Mouse (Mus musculus): ENCODE results near the gene Garnl3.

Garnl3 gene

DNA sequence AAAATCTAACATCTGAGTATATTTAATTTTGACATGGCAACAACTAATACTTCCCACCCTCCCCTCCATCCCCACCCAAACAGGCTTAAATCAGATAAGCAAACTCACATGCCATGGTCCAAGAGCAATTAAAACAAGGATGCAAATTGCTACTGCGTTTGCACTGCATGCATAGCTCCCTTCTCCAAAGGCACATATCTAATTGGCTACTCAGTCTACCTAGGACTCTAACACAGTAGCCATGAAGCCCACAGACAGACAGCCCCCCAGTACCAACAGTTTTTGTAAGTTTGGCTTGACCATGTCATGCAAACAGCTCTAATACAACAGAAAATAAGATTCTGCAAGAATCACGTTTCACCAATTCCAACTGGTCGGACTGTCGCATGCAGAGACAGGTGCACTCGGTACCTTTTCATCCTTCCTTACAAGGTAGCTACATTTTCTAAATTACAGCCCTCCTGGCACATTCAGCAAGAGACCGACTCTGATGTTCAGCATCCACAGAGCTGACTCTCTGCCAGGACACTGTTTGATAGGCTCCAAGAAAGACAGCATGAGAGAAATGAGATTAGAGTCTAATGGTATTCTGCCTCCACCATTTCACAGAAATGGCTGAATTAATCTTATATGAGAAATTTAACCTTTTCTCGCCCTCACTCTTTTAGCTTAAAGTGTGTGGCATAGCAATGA, 44.6 kb downstream of the Garnl3 start:
- DNase-seq: no peak

DNA sequence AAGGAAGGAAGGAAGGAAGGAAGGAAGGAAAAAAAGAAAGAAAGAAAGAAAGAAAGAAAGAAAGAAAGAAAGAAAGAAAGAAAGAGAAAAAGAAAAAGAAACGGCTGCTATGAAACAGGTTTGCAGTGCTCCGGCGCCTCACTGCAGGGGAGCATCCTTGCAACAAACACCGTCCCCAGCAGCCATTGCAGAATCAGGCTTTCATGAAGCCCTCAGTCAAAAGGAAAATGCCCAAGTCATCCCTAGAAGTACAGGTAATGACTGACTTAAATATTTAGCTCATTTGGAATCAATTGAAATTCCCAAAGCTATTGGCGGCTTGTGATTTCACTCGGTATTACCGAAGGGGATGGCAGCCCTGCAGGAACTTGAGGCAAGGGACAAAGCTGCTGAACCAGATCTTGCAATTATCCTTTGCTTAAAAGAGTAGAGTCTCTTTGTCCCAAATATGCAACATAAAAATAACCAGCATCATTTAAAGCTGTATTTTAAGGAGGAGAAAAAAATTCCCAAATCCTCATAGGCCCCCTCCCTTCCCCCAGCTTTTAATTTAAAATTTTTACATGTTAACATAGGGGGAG, 45.3 kb downstream of the Garnl3 start:
- no peak for DNase-seq

DNA sequence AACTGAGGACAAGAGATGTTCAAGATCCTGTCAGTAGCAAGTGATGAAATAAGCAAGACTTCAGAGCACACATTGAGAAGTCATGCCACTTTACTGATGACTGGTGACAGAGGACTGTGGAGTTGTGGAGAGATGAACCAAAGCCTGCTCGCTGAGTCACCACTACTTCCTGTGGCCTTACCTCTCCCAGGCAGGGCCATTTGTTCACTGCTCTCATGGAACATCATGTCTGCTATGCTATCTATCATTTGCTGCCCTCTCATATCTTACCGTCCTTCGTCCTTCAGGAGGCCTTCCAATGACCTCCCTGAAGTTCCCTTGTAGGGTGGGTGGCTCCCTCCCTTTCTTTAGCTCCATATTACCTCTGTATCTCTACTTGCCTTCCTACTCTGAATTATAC, 47.2 kb downstream of the Garnl3 start:
- no peak for DNase-seq

DNA sequence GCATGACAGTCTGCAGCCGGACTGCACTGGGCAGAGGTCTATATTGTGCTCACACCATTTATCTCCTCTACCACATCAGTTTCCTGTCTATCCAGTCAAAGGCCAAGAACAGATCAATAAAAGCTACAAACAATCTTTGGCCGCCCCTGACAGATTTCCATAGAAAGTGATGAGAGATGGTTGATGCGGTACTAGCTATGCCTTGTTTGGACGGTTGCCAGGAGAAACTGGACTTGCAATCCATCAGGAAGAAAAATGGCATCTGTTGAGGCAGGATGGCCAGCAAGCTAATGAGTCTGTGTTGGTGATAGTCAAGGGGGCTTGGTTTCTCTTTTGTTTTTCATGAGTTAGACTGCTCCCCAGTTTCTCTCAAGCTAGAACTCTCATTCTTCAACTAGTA, 51.3 kb downstream of the Garnl3 start:
- DNase-seq: no peak

- DNase-seq: peak; percentile 5 to 8
These were observed 54.2 kb downstream of the Garnl3 start for GRCm38 (mm10) chr2:33077252-33077651.

DNA sequence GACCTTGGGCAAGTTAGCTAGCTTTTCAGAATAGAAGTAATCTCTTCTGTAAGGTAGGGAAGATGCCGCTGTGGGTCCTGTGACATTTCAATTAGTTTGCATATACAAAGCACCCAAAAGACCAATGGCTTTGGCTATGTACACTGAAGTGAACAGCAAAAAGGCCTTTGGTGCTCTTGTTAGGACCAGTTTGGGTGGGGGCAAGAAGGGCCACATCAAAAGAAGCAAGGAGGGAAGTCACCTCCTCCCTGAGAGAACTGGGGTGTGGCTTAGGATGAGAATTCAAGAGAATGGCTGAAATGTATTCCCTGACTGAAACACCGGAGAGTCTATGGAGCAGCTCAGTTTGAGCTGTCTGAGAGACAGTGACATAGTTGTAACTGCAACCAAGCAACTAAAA, 56.5 kb downstream of the Garnl3 start:
- DNase-seq: no peak

DNA sequence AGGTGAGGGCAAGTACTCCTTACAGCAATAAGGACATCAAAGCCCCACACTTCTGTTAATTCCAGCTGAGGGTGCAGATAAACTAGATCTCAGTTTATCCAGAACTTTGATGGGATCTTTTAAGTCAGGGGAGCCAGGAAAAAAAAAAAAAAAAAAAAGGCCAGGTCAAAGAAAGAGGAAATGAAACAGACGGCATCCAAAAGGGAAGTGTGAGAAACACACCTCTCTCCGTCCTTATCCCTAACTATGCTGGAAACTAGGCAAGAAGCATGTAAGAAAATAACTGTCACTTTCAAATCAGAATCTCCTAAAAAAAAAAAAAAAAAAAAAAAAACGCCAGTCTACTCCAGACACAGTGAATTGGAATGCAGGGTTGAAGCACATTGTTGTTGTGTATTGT, 57.3 kb downstream of the Garnl3 start:
- DNase-seq: no peak

DNA sequence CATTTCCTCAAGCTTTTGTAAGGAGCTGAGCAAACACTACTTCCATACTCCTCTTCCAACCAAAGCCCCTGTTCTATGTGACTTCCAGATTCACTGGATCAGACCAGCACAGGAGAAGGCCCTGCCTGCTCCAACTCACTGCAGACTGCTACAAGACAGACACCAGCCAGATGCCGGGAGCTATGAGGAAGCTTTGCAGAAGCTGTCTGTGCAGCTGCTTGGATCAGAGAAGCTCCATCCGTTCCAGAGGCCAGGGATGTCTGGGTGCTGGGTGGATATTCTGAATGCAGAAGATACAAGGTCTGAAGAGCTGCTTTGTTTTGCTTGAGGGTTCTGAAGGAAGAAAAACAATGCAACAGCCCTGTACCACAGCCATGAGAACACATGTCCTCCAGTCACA, 59.1 kb downstream of the Garnl3 start:
- no peak for DNase-seq

DNA sequence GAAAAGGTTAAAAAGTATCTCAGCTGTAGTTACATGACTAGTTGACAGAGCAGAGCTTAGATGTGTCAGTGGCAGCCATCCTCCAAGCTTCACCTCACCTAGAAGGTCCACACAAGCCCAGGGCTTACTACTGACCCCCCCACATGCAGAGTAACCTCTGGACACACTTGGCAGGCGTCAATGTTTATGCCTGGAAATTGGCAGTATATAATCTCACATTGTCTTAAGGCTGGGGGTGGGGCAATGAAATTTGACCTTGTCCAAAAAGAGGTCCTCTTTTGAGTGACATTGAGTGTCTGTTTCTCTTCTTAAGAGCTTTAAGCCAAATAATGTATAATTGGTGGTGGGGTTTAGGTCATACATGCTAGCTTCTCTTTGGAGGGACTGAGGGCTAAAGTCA, 65.8 kb downstream of the Garnl3 start:
- DNase-seq: no peak

GRCm38 (mm10) chr2:33062744-33063143, 68.7 kb downstream of the Garnl3 start:
- DNase-seq: no peak

- no peak for DNase-seq
These were observed 72.5 kb downstream of the Garnl3 start for GRCm38 (mm10) chr2:33058926-33059325.

DNA sequence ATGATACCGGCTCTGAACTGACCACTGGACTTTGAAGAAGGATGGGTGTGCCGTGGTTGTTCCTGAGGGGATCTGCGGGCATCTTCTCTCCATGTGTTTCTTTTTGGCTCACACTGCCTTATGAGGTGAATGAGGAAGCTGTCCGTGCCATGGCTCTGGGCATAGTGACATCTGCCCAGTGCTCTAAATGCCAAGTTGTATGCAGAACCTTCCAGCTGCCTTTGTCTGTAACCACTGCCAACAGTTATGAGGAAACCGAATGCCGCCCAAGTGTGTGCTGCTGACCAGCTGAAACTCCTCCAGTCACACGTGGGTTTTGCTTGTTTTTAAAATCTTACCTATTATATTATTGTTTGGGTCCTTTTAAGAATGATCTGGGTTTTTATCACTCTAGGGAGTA, 73.9 kb downstream of the Garnl3 start:
- no peak for DNase-seq

- no peak for DNase-seq
These were observed 77.5 kb downstream of the Garnl3 start for GRCm38 (mm10) chr2:33053966-33054365.

DNA sequence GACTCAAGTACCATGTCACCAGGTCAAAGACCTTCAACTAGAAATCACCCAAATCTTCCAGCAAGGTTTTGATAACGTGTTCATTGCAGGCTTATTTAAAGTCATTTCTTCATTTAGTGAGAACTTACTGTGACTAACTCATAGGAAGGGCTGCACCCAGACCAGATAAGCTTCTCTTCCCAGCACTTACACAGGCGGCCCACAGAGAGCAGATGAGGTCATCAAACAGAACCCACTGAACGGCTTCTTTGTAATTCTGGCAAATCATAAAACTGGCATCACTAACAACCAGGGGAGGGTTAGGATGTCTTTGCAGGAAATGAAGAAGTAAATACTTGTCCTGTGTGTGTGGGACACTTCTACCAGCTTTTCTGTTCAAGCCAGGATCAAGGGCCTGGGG, 84.1 kb downstream of the Garnl3 start:
- no peak for DNase-seq

GRCm38 (mm10) chr2:33046919-33047318, 84.5 kb downstream of the Garnl3 start:
- no peak for DNase-seq

DNA sequence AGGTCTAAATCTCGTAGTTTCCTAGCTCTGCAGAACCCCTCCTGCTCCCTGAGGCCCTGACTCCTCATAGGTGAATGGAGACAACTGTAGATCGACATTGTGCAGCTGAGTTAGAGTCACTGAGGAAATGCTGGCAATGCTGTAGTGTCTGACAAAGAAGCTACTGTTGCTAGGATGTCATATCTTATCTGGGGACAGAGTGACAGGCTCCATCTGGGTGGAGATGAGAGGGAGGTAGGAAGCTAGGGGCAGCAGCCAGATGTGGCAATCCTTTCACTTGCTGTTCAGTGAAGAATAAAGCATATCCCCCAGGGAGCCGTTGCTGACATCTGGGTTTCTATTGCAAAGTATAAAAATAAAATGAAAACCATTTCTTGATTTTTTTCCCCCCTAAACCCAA, 85.6 kb downstream of the Garnl3 start:
- DNase-seq: no peak

- DNase-seq: no peak
These were observed 88.7 kb downstream of the Garnl3 start for GRCm38 (mm10) chr2:33042781-33043180.

DNA sequence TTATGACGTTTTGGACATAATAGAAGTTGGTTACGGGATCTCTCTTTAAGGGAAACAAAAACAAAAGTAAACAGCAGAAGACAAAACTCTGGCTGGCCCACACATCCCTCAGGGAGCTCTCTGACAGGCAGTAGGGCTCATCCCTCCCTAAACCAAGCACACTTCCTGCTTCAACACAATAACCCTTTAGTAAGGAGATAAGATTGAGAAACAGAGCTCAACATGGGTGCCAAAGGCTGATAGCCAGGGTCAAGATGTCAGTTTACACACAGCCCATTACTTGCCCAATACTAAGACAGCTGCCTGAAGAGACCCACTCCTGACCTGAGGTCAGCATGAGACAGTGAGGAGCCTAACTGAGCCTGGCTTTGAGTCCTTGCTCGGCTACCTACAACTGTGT, 89.9 kb downstream of the Garnl3 start:
- DNase-seq: no peak

- no peak for DNase-seq
These were observed 94.0 kb downstream of the Garnl3 start for GRCm38 (mm10) chr2:33037429-33037828.

- DNase-seq: no peak
These were observed 96.2 kb downstream of the Garnl3 start for GRCm38 (mm10) chr2:33035297-33035696.

DNA sequence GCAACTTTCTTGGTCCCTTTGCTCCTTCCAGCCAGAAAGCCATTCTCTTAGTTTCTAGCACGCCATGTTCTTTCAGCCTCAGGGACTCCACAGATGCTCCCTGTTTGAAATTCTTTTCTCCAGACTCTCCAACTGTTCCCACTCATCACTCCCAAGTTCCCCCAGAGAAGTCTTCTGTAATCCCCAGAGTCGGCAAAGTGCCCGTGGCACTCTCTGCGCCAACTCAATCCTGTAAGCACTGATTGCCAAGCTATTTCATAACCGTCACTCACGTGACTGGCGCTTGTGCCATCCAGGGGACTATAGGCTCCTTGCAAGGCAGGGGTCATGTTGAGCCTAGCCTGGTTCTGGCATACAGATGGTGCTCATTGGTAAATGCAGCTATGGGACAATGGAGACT, 98.2 kb downstream of the Garnl3 start:
- DNase-seq: no peak

- no peak for DNase-seq
These were observed 98.9 kb downstream of the Garnl3 start for GRCm38 (mm10) chr2:33032391-33033062.

GRCm38 (mm10) chr2:33025040-33025439, 106.4 kb downstream of the Garnl3 start:
- DNase-seq: peak; percentile 28 to 29

GRCm38 (mm10) chr2:33024564-33024963, 106.9 kb downstream of the Garnl3 start:
- DNase-seq: no peak

DNA sequence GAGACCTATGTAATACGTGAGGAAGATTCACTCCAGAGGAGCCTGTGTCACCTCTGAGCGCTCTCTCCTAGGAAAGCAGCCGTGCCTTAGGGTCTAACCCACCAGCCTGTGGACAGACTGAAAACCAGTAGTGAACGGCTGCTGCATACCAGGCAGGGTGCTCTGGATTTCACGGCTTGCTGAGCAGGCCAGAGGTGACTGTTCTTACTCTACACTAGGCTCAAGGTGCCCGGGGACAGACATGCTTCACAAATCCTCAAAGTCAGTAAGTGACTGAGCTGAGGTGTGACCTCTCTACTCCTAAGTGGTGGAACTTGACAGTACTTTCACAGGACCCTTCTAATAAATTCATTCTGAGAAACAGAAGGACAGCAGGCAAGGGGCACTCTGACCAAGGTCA, 108.6 kb downstream of the Garnl3 start:
- no peak for DNase-seq

All from B cell, adult 2 months (primary cell).